Mouse (Mus musculus) liver, adult 10 weeks (tissue): Measurements from ENCODE around the gene Gpr25. TPM values are rescaled to one million over a fixed set of nuclear protein-coding genes. Genes with fewer than 3 reads are reported as not detected.

ENCODE experiments used
- polyA plus RNA-seq: library from polyadenylated mRNA; stranded (reverse); fragments of 350-450 nt; fragmentation: Illumina TruSeq; extraction: RNeasy Lipid Tissue Mini Kit (QIAGEN cat#74804); gene quantifications from one replicate; pipeline ENCODE4 v1.2.3, GENCODE M21; 2014; ENCODE audit warnings: low read depth, low replicate concordance

Gene Gpr25
- not detected for polyA plus RNA-seq

GRCm38 (mm10) chr1:136260635-136261238, at the start of gene Gpr25:
Gene Gpr25, minus strand, starts transcription at chr1:136260873.

DNA sequence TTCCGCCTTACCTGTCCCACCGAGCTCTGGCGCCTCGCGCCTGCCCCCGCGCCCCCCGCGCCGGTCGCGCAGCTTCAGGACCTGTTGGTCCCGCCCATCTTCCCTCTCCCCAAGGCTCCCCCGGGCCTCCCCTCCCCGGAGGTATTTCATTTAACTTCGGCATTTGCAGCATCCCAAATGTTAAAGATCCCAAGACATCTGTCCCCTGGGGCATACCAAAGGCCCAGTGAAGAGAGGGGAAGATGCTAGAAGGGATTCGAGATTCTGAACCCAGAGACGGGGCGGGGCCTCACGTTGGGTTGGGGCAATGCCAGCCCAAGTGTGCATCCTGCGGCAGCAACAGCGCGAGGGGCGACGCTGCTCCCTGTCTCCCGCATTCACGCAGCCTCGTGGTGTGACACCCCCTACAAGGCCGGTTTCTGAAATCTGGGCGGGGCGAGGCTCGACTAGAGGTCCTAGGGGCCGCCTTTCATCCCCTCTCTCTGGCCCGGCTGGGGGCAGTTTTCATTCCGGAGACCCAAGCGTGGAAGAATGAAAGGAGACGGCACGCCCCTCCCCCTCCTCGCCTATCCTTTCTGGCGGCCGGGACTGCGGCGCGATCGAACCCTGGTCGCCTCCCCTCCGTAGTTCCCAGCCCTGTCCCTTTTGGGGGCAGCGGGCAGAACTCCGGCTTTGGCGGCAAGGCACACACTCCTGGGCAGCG, 26.6 kb downstream of the Gpr25 start, which contains the start of gene Inava:
Gene Inava, minus strand, starts transcription at position 373 of the 703 bp plus-strand sequence.

GRCm38 (mm10) chr1:136212803-136213202, 47.9 kb downstream of the Gpr25 start, which contains the start of gene Mroh3:
Gene Mroh3, minus strand, starts transcription at chr1:136212828.

Other genes starting within 250 kb of the Gpr25 start
- not detected for gene Ascl5, start 210.1 kb downstream of the Gpr25 start, polyA plus RNA-seq
- not detected for gene Cacna1s, start 208.1 kb downstream of the Gpr25 start, polyA plus RNA-seq
- 0.08 TPM for gene Kif21b, start 129.5 kb downstream of the Gpr25 start, polyA plus RNA-seq
- not detected for gene Mroh3, start 48.0 kb downstream of the Gpr25 start, polyA plus RNA-seq
- not detected for gene Inava, start 26.6 kb downstream of the Gpr25 start, polyA plus RNA-seq
- gene Camsap2, start 85.2 kb upstream of the Gpr25 start, polyA plus RNA-seq: 14.1 TPM
- gene Ddx59, start 154.4 kb upstream of the Gpr25 start, polyA plus RNA-seq: 3.9 TPM
- not detected for gene Kif14, start 205.5 kb upstream of the Gpr25 start, polyA plus RNA-seq